Mouse (Mus musculus) bone marrow macrophage, adult 2 months (primary cell): ENCODE data around the gene Baz2b.

Source experiments
- CTCF ChIP-seq: IDR thresholded peaks from 2 replicates; pipeline ENCODE4 v1.5.1; 2012; ENCODE audit warnings: low read depth, mild to moderate bottlenecking, low read length, moderate library complexity
- POLR2A ChIP-seq: IDR thresholded peaks from 2 replicates; pipeline ENCODE4 v1.6.1; 2012; ENCODE audit warnings: mild to moderate bottlenecking, low read depth, low read length, borderline replicate concordance

GRCm38 (mm10) chr2:59876482-59876881, 333.2 kb downstream of the Baz2b start:
- TF ChIP-seq CTCF = no peak
- TF ChIP-seq POLR2A = no peak
